ENCODE assay signal across 24 mouse cellular contexts in genomic region chr19:7577710-7578109, GRCm38 (mm10). TPM values are rescaled to one million over a fixed set of nuclear protein-coding genes. Genes with fewer than 3 reads are reported as not detected.
"Had no signal": no experiment of that assay in that cellular context is flagged by ENCODE, and none has a peak within 500 bp of the region (broad histone marks: within the 10 kb centered on the region; RNA-seq: fewer than 3 reads in every experiment).

No protein-coding gene starts in this region.

- DNase-seq: lung, adult 18-20 months; lung, postnatal 4 days; midbrain, embryonic 14.5 days; retina, postnatal 1 day; right cerebral cortex, adult 18-20 months; right cerebral cortex, postnatal 25 days; right cerebral cortex, postnatal 4 days; spleen, adult 18-20 months; thymus, adult 18-20 months; thymus, postnatal 14 days; thymus, postnatal 36 days had no signal

- H3K4me2 ChIP-seq: lung, embryonic 15.5 days; midbrain, embryonic 12.5 days; neural tube, embryonic 13.5 days; neural tube, embryonic 15.5 days had no signal

- H3K36me3 ChIP-seq: lung, embryonic 15.5 days; midbrain, embryonic 10.5 days; midbrain, embryonic 12.5 days; neural tube, embryonic 13.5 days; neural tube, embryonic 15.5 days had no signal

- H3K4me3 ChIP-seq: lung, embryonic 15.5 days; midbrain, embryonic 10.5 days; midbrain, embryonic 12.5 days; myocyte; neural tube, embryonic 13.5 days; neural tube, embryonic 15.5 days had no signal

- H3K27me3 ChIP-seq: lung, embryonic 15.5 days; midbrain, embryonic 12.5 days; neural tube, embryonic 13.5 days; neural tube, embryonic 15.5 days had no signal

- H3K27ac ChIP-seq: lung, embryonic 15.5 days; midbrain, embryonic 10.5 days; midbrain, embryonic 12.5 days; neural tube, embryonic 13.5 days; neural tube, embryonic 15.5 days had no signal

- H3K9me3 ChIP-seq: lung, embryonic 15.5 days; midbrain, embryonic 10.5 days; midbrain, embryonic 12.5 days; neural tube, embryonic 13.5 days; neural tube, embryonic 15.5 days had no signal

- ATAC-seq: lung, postnatal 0 days; midbrain, embryonic 16.5 days had no signal

- H3K4me1 ChIP-seq: lung, embryonic 15.5 days; midbrain, embryonic 10.5 days; midbrain, embryonic 12.5 days; neural tube, embryonic 13.5 days; neural tube, embryonic 15.5 days had no signal

- H3K9ac ChIP-seq: lung, embryonic 15.5 days; midbrain, embryonic 12.5 days; neural tube, embryonic 13.5 days; neural tube, embryonic 15.5 days had no signal

RNA-seq across cellular contexts. Expression of gene Lgals12, which starts 29.3 kb away (rescaled TPM):
- polyA plus RNA-seq: midbrain, embryonic 10.5 days; neural tube, embryonic 11.5 days had no signal

RNA-seq across cellular contexts. Expression of gene Hrasls5, which starts 34.6 kb away (rescaled TPM):
- polyA plus RNA-seq: liver, embryonic 16.5 days; lung, postnatal 0 days; midbrain, embryonic 10.5 days; midbrain, embryonic 12.5 days; midbrain, embryonic 14.5 days; midbrain, embryonic 16.5 days; neural tube, embryonic 11.5 days; neural tube, embryonic 13.5 days; neural tube, embryonic 15.5 days; small intestine, adult 2 months; stomach, embryonic 14.5 days; stomach, embryonic 16.5 days had no signal
